ENCODE assay signal across 8 mouse cellular contexts in the genomic region with DNA sequence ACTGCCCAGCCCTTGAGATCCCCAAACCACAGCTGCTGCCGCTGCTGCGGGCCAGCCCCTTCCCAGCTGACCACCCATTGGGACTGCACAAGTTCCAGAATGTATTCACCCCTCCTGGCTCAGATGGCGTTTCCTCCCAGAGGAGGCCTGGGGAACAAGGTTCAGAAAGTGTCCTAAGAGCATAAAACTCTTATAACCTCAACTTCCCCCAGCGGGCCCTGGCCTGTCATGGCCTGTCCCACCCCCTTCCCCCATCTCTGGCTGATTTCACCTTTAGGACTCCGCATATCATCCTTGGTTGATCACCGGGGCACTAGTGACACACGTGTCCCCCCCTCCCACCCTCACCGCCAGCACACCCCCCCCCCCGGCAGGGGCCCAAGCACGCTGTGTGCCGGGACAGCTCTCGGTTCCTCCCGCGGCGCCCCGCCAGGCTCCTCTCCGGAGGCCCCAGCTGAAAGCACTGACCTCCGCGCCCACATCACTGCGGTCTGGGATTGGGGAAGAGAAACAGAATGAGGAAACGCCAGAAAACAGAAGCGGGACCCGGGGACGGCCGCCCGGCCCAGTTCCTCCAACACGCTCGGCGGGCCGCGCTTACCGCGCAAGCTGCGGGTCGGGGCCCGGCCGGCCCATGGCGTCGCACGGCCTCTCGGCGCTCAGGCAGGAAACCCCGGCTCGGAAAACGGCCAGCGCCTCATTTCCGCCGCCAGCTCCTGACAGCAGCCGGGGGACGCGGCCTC. TPM values are rescaled to one million over a fixed set of nuclear protein-coding genes. Genes with fewer than 3 reads are reported as not detected.
DNase-seq lines count a peak whose midpoint lies in the region; ATAC-seq lines count a peak whose summit lies in the region.

No protein-coding gene starts in this region.

- peak overlapping the region; percentile 78 for H3K4me2 ChIP-seq in hindbrain, embryonic 14.5 days (replicated peaks)
- H3K4me2 ChIP-seq in liver, embryonic 15.5 days, result peak overlapping the region; percentile 99
- H3K4me2 ChIP-seq in neural tube, embryonic 14.5 days (ENCODE audit: low read depth, low read length), result peak overlapping the region; percentile 90

- H3K4me3 ChIP-seq in forebrain, embryonic 10.5 days, result peak overlapping the region; percentile 80
- H3K4me3 ChIP-seq in hindbrain, embryonic 14.5 days (replicated peaks; ENCODE audit: low read length), result peak overlapping the region; percentile 58
- peak overlapping the region; percentile 83 for H3K4me3 ChIP-seq in liver, embryonic 15.5 days (replicated peaks)
- peak overlapping the region; percentile 68 for H3K4me3 ChIP-seq in neural tube, embryonic 14.5 days (ENCODE audit: low read depth, low read length)

- H3K36me3 ChIP-seq in forebrain, embryonic 10.5 days (replicated peaks), result no peaks in the 10 kb centered on the region; the same call in 1 of the 2 replicates
- H3K36me3 ChIP-seq in hindbrain, embryonic 14.5 days (replicated peaks; ENCODE audit: control insufficient read depth, insufficient read depth), result no peaks in the 10 kb centered on the region
- no peaks in the 10 kb centered on the region for H3K36me3 ChIP-seq in liver, embryonic 15.5 days (replicated peaks)
- H3K36me3 ChIP-seq in neural tube, embryonic 14.5 days (ENCODE audit: control insufficient read depth, insufficient read depth, low read length), result no peaks in the 10 kb centered on the region; the same call in 1 of the 2 replicates

- peak; percentile 36 for DNase-seq in embryo, embryonic 10.5 days (ENCODE audit: low spot score)
- DNase-seq in embryo, embryonic 10 days (ENCODE audit: low spot score), result no peak
- peak; percentile 92 to 93 for DNase-seq in B cell, adult 2 months
- no peak for DNase-seq in forebrain, embryonic 10.5 days (ENCODE audit: extremely low spot score, low spot score)
- no peak for DNase-seq in hindbrain, embryonic 14.5 days (ENCODE audit: low spot score)
- DNase-seq in adrenal gland, postnatal 25 days, result no peak

- peaks cover 88% of the 10 kb centered on the region for H3K27me3 ChIP-seq in forebrain, embryonic 10.5 days (ENCODE audit: poor library complexity, severe bottlenecking)
- H3K27me3 ChIP-seq in hindbrain, embryonic 14.5 days (ENCODE audit: control insufficient read depth, insufficient read depth, low read length), result peaks cover 43% of the 10 kb centered on the region
- peaks cover 29% of the 10 kb centered on the region for H3K27me3 ChIP-seq in liver, embryonic 15.5 days
- peaks cover 19% of the 10 kb centered on the region for H3K27me3 ChIP-seq in neural tube, embryonic 14.5 days (ENCODE audit: control insufficient read depth, insufficient read depth, low read length)

- H3K27ac ChIP-seq in forebrain, embryonic 10.5 days, result peak overlapping the region; percentile 84
- H3K27ac ChIP-seq in hindbrain, embryonic 14.5 days, result peak overlapping the region; percentile 62; the same call in 1 of the 2 replicates
- H3K27ac ChIP-seq in liver, embryonic 15.5 days (replicated peaks), result peak overlapping the region; percentile 89
- H3K27ac ChIP-seq in neural tube, embryonic 14.5 days (ENCODE audit: low read depth, low read length), result peak overlapping the region; percentile 22; the same call in 1 of the 2 replicates

- no peaks in the 10 kb centered on the region for H3K9me3 ChIP-seq in forebrain, embryonic 10.5 days
- H3K9me3 ChIP-seq in hindbrain, embryonic 14.5 days (ENCODE audit: control insufficient read depth, low read length), result no peaks in the 10 kb centered on the region
- H3K9me3 ChIP-seq in liver, embryonic 15.5 days (replicated peaks), result no peaks in the 10 kb centered on the region
- no peaks in the 10 kb centered on the region for H3K9me3 ChIP-seq in neural tube, embryonic 14.5 days (ENCODE audit: control insufficient read depth, low read length)

- peak; percentile 35; the same call in 1 of the 2 replicates for ATAC-seq in hindbrain, embryonic 14.5 days (ENCODE audit: low FRiP score)
- peak; percentile 10 for ATAC-seq in liver, embryonic 15.5 days (ENCODE audit: insufficient read depth)
- 0 out of 2 replicates have a peak, but pooled peaks have one; percentile 3 for ATAC-seq in neural tube, embryonic 14.5 days (ENCODE audit: low read depth)

- under 1% methylated on average over 51 of the region's 51 CpGs for WGBS in forebrain, embryonic 10.5 days
- WGBS in hindbrain, embryonic 14.5 days, result under 1% methylated on average over 51 of the region's 51 CpGs
- WGBS in liver, embryonic 15.5 days (ENCODE audit: insufficient replicate concordance), result under 1% methylated on average over 51 of the region's 51 CpGs
- under 1% methylated on average over 48 of the region's 51 CpGs for WGBS in neural tube, embryonic 14.5 days

- H3K4me1 ChIP-seq in forebrain, embryonic 10.5 days, result peaks cover 69% of the 10 kb centered on the region
- peaks cover 41% of the 10 kb centered on the region for H3K4me1 ChIP-seq in hindbrain, embryonic 14.5 days (replicated peaks; ENCODE audit: control insufficient read depth, insufficient read depth, low read length)
- peaks cover 78% of the 10 kb centered on the region for H3K4me1 ChIP-seq in liver, embryonic 15.5 days (replicated peaks)
- H3K4me1 ChIP-seq in neural tube, embryonic 14.5 days (ENCODE audit: control insufficient read depth, insufficient read depth, low read length), result peaks cover 29% of the 10 kb centered on the region; the same call in 1 of the 2 replicates

- H3K9ac ChIP-seq in hindbrain, embryonic 14.5 days, result peak overlapping the region; percentile 64
- peak overlapping the region; percentile 83 for H3K9ac ChIP-seq in liver, embryonic 15.5 days
- H3K9ac ChIP-seq in neural tube, embryonic 14.5 days (replicated peaks; ENCODE audit: low read depth, low read length), result peak overlapping the region; percentile 67

RNA-seq across cellular contexts. Expression of a gene that starts 1.3 kb away (rescaled TPM):
- 5.4 and 5.5 TPM in 2 replicates for polyA plus RNA-seq in forebrain, embryonic 10.5 days (2016; fragmentation: Nextera tagmentation; extraction: Ambion mirVana)
- polyA plus RNA-seq in hindbrain, embryonic 14.5 days (2014; fragmentation: Nextera tagmentation; extraction: Ambion mirVana), result 8.8 and 9.1 TPM in 2 replicates
- 6.7 and 7.7 TPM in 2 replicates for polyA plus RNA-seq in liver, embryonic 15.5 days (2015; fragmentation: Nextera tagmentation; extraction: Ambion mirVana)
- polyA plus RNA-seq in neural tube, embryonic 14.5 days (2014; fragmentation: Nextera tagmentation; extraction: Ambion mirVana), result 6.4 and 8.5 TPM in 2 replicates
- 36.4 and 46.0 TPM in 2 replicates for total RNA-seq in adrenal gland, postnatal 25 days (2021)

RNA-seq across cellular contexts. Expression of a gene that starts 12.7 kb away (rescaled TPM):
- 45.3 and 47.8 TPM in 2 replicates for polyA plus RNA-seq in forebrain, embryonic 10.5 days (2016; fragmentation: Nextera tagmentation; extraction: Ambion mirVana)
- 28.7 and 32.3 TPM in 2 replicates for polyA plus RNA-seq in hindbrain, embryonic 14.5 days (2014; fragmentation: Nextera tagmentation; extraction: Ambion mirVana)
- 3.9 and 4.5 TPM in 2 replicates for polyA plus RNA-seq in liver, embryonic 15.5 days (2015; fragmentation: Nextera tagmentation; extraction: Ambion mirVana)
- 22.6 and 27.4 TPM in 2 replicates for polyA plus RNA-seq in neural tube, embryonic 14.5 days (2014; fragmentation: Nextera tagmentation; extraction: Ambion mirVana)
- total RNA-seq in adrenal gland, postnatal 25 days (2021), result 6.2 and 8.8 TPM in 2 replicates

Comparison
In these comparisons a context has a peak if more than half of its experiments do, and no peak if none do; other contexts are left out.
1. DNase-seq: peak in embryo, embryonic 10.5 days (single experiment) and B cell, adult 2 months (2 of 2); none in embryo, embryonic 10 days (single experiment), forebrain, embryonic 10.5 days (single experiment), hindbrain, embryonic 14.5 days (single experiment) and adrenal gland, postnatal 25 days (single experiment).
2. H3K27ac ChIP-seq: peak in every context shown above with its lines; median percentile 89 in liver, embryonic 15.5 days; 84 in forebrain, embryonic 10.5 days; 62 in hindbrain, embryonic 14.5 days; 22 in neural tube, embryonic 14.5 days.
3. Peak in every context shown above with its lines, with median percentiles within 50 percentile points of each other: H3K4me3 ChIP-seq, ATAC-seq, H3K4me2 ChIP-seq and H3K9ac ChIP-seq.